Mouse (Mus musculus) activated CD4-positive, CD25-positive, alpha-beta regulatory T cell (primary cell): ENCODE results near the gene Syce1l. TPM values are rescaled to one million over a fixed set of nuclear protein-coding genes. Genes with fewer than 3 reads are reported as not detected.

ENCODE experiments used
- polyA plus RNA-seq, 2 experiments: library from polyadenylated mRNA; unstranded; fragments of 100-300 nt; shearing (Covaris generic); gene quantifications; one replicate each; pipeline ENCODE4 v1.2.1; 2017

Syce1l gene
- not detected for polyA plus RNA-seq

GRCm38 (mm10) chr8:113642926-113643325 is at the start of gene Syce1l:
Gene Syce1l (plus strand): TSS chr8:113643213.

DNA sequence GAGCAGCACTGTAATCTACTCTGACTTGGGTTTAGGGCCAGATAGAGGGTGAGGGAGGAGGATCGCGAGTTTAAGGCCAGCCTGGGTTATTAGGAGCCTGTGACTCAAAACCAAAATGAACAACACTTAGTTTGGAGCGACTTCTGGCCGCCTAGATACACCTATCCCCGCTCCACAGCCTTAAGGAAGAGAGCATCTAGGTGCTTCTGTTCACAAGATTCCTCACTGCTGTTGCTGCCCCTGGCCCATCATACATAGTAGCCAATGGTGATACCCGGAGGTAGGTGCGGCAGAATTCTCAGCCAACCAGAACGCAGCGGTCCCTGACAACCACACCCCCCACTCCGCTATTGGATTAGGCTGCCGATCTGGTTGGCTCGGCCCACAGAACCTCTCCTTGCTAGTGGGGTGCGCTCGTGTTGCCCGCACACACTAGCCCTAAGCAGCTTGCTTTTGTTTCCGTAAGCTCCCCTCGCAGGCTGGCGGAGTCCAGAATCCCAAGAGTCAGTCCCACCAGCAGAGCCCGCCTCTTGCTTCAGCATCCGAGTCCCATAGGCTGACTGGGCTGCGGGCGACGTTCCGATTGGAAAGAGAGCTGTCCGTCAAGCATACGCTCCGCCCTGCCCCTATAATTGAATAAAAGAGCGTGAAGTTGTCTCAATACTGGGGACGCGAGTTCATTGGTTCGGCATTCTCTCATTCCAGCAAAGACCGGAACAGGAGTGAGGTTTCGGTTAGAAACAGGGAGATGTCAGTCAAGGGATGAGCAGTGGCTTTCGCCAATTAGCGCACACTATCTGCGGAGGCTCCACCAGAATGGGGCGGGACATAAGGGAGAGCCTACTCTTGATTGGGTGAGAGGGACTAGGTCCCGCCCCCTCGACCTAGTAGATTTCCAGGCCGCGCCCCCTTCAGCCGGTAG is 8.1 kb upstream of the Syce1l start, which contains the start of gene Mon1b:
TSS of gene Mon1b (plus strand) at position 918 of the 922 bp plus-strand sequence.

Other genes with a start within 250 kb of the Syce1l start
- gene Mon1b, start 7.6 kb upstream of the Syce1l start, polyA plus RNA-seq, result 10 to 100 TPM; 14.2 to 27.2 TPM
- under 1 TPM in 1 of 2 experiments, not detected in 1; 0.22 TPM for gene Adamts18, start 205.5 kb downstream of the Syce1l start, polyA plus RNA-seq